Mouse (Mus musculus): ENCODE results near the gene Tut1. TPM values are rescaled to one million over a fixed set of nuclear protein-coding genes. Genes with fewer than 3 reads are reported as not detected.
"Not testable (repeated sequence)": the region's sequence is repeated elsewhere in the genome, so short reads cannot be mapped to it uniquely, and the experiment has no call there.

Tut1 gene
- total RNA-seq, 2 experiments from 2014 or later, result 1.7 to 8.8 TPM

GRCm38 (mm10) chr19:8942276-8942964 is 11.2 kb upstream of the Tut1 start:
- ATAC-seq (ENCODE audit: poor library complexity, severe bottlenecking), result peak; percentile 23

GRCm38 (mm10) chr19:8943047-8943446 is 10.6 kb upstream of the Tut1 start:
- ATAC-seq (ENCODE audit: poor library complexity, severe bottlenecking), result no peak

GRCm38 (mm10) chr19:8944062-8944461 is 9.6 kb upstream of the Tut1 start:
- no peak for ATAC-seq (ENCODE audit: poor library complexity, severe bottlenecking)

- ATAC-seq (ENCODE audit: poor library complexity, severe bottlenecking), result no peak
These were observed 8.9 kb upstream of the Tut1 start for GRCm38 (mm10) chr19:8944750-8945149.

GRCm38 (mm10) chr19:8945251-8945650 is 8.4 kb upstream of the Tut1 start:
- ATAC-seq (ENCODE audit: poor library complexity, severe bottlenecking), result no peak

- ATAC-seq (ENCODE audit: poor library complexity, severe bottlenecking), result no peak
These were observed 6.7 kb upstream of the Tut1 start for GRCm38 (mm10) chr19:8946929-8947328.

GRCm38 (mm10) chr19:8950190-8950589 is 3.5 kb upstream of the Tut1 start:
- no peak for ATAC-seq (ENCODE audit: poor library complexity, severe bottlenecking)

GRCm38 (mm10) chr19:8952241-8952640 is 1.4 kb upstream of the Tut1 start:
- no peak for ATAC-seq (ENCODE audit: poor library complexity, severe bottlenecking)

- no peak for ATAC-seq (ENCODE audit: poor library complexity, severe bottlenecking)
These were observed 524 bp downstream of the Tut1 start for GRCm38 (mm10) chr19:8954171-8954570.

GRCm38 (mm10) chr19:8962256-8962655 is 8.6 kb downstream of the Tut1 start:
- ATAC-seq (ENCODE audit: poor library complexity, severe bottlenecking), result no peak

GRCm38 (mm10) chr19:8965075-8965474 is 11.4 kb downstream of the Tut1 start:
- ATAC-seq (ENCODE audit: poor library complexity, severe bottlenecking), result no peak

- no peak for ATAC-seq (ENCODE audit: poor library complexity, severe bottlenecking)
These were observed 12.1 kb downstream of the Tut1 start for GRCm38 (mm10) chr19:8965771-8966170.

GRCm38 (mm10) chr19:8966198-8966589 is 12.5 kb downstream of the Tut1 start:
- ATAC-seq (ENCODE audit: poor library complexity, severe bottlenecking), result no peak

GRCm38 (mm10) chr19:8966590-8967372 is 13.1 kb downstream of the Tut1 start, which contains the start of gene Eef1g:
Gene Eef1g (plus strand): TSS chr19:8967041.
- ATAC-seq (ENCODE audit: poor library complexity, severe bottlenecking), result peak; percentile 96

- no peak for ATAC-seq (ENCODE audit: poor library complexity, severe bottlenecking)
These were observed 13.7 kb downstream of the Tut1 start for GRCm38 (mm10) chr19:8967373-8967743.

- ATAC-seq (ENCODE audit: poor library complexity, severe bottlenecking), result no peak
These were observed 14.2 kb downstream of the Tut1 start for GRCm38 (mm10) chr19:8967893-8968292.

GRCm38 (mm10) chr19:8972491-8972890 is 18.8 kb downstream of the Tut1 start:
- not testable (repeated sequence) for ATAC-seq (ENCODE audit: poor library complexity, severe bottlenecking)

GRCm38 (mm10) chr19:8974638-8975037 is 21.0 kb downstream of the Tut1 start:
- no peak for ATAC-seq (ENCODE audit: poor library complexity, severe bottlenecking)

GRCm38 (mm10) chr19:8975491-8975890 is 21.8 kb downstream of the Tut1 start:
- ATAC-seq (ENCODE audit: poor library complexity, severe bottlenecking), result no peak

GRCm38 (mm10) chr19:8976535-8976934 is 22.9 kb downstream of the Tut1 start:
- ATAC-seq (ENCODE audit: poor library complexity, severe bottlenecking), result peak; percentile 63

GRCm38 (mm10) chr19:8980771-8981170 is 27.1 kb downstream of the Tut1 start:
- peak; percentile 47 for ATAC-seq (ENCODE audit: poor library complexity, severe bottlenecking)
